Comparison of ENCODE assay signal across 12 mouse cellular contexts in the genomic region with DNA sequence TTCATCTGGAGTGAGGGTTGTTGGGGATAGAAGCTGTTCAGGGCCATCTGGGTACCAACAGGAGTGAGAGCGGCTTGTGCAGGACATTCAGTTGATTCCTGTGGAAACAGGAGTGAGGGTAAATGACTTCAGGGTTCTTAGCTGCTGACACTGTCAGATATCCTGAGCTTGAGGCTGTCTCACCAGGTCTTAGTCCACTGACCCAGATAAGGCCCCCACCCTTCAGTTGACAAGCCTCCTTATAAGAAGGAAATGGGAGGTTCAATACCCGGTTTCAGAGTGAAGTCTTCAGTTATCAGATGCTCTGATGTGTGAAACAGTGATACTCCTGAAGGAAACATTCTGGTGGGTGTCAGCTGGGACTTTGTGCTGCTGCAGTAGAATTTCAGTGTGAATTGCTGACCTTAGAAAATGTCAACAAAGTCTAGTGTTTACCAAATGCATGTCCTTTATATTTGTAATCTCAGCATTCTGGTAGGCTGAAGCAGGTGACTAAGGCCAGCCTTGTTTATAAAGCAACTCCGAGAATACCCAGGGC. TPM values are rescaled to one million over a fixed set of nuclear protein-coding genes. Genes with fewer than 3 reads are reported as not detected.
DNase-seq lines count a peak whose midpoint lies in the region; ATAC-seq and TF ChIP-seq lines count a peak whose summit lies in the region.
"Had no signal": no experiment of that assay in that cellular context is flagged by ENCODE, and none has a peak within 500 bp of the region (broad histone marks: within the 10 kb centered on the region; RNA-seq: fewer than 3 reads in every experiment).

No protein-coding gene starts in this region.

- H3K4me3 ChIP-seq in heart, embryonic 15.5 days = peak overlapping the region; percentile 95; the same call in 1 of the 2 replicates
- H3K4me3 ChIP-seq in stomach, embryonic 14.5 days (ENCODE audit: low read depth, low read length) = 0 out of 2 replicates have a peak overlapping the region, but pooled peaks have one; percentile 89
- H3K4me3 ChIP-seq in stomach, postnatal 0 days (ENCODE audit: low read depth, low read length) = no peak overlapping the region
- H3K4me3 ChIP-seq in liver, embryonic 12.5 days = peak overlapping the region; percentile 87

- no peak overlapping the region for H3K4me2 ChIP-seq in heart, embryonic 15.5 days
- no peak overlapping the region for H3K4me2 ChIP-seq in stomach, embryonic 14.5 days (replicated peaks; ENCODE audit: low read depth, low read length)
- H3K4me2 ChIP-seq in stomach, postnatal 0 days (replicated peaks; ENCODE audit: low read depth) = no peak overlapping the region
- H3K4me2 ChIP-seq in liver, embryonic 12.5 days = peak overlapping the region; percentile 83

- H3K9ac ChIP-seq in heart, embryonic 15.5 days = no peak overlapping the region
- no peak overlapping the region for H3K9ac ChIP-seq in stomach, embryonic 14.5 days (replicated peaks; ENCODE audit: low read depth, low read length)
- H3K9ac ChIP-seq in stomach, postnatal 0 days (ENCODE audit: low read length) = no peak overlapping the region
- H3K9ac ChIP-seq in liver, embryonic 12.5 days = peak overlapping the region; percentile 94

- WGBS in heart, embryonic 15.5 days = 75% methylated on average over 3 of the region's 3 CpGs
- WGBS in stomach, embryonic 14.5 days = 74% methylated on average over 3 of the region's 3 CpGs
- 57% methylated on average over 3 of the region's 3 CpGs for WGBS in stomach, postnatal 0 days
- WGBS in liver, embryonic 12.5 days (ENCODE audit: insufficient replicate concordance) = 55% methylated on average over 3 of the region's 3 CpGs

- H3K4me1 ChIP-seq in heart, embryonic 15.5 days (replicated peaks) = peaks cover 10% of the 10 kb centered on the region
- 0 out of 2 replicates have a peak, but pooled peaks cover 10% of the 10 kb centered on the region for H3K4me1 ChIP-seq in stomach, embryonic 14.5 days (ENCODE audit: control insufficient read depth, insufficient read depth, low read length)
- H3K4me1 ChIP-seq in stomach, postnatal 0 days (replicated peaks; ENCODE audit: control insufficient read depth, insufficient read depth) = 0 out of 2 replicates have a peak, but pooled peaks cover 4% of the 10 kb centered on the region
- H3K4me1 ChIP-seq in liver, embryonic 12.5 days = peaks cover 40% of the 10 kb centered on the region

- ATAC-seq in heart, embryonic 15.5 days (replicated peaks; ENCODE audit: insufficient number of reproducible peaks, insufficient read depth, low FRiP score, low read depth) = no peak
- ATAC-seq in stomach, embryonic 14.5 days (ENCODE audit: insufficient number of reproducible peaks, insufficient read depth, low FRiP score, low read depth) = no peak
- ATAC-seq in stomach, postnatal 0 days (ENCODE audit: low FRiP score, low TSS enrichment) = no peak
- ATAC-seq in liver, embryonic 12.5 days = no peak
- ATAC-seq in inflammation-experienced regulatory T-cells, adult 6 months = no peak
- no peak for ATAC-seq in cerebellum, adult (ENCODE audit: insufficient number of reproducible peaks, low FRiP score, low TSS enrichment)

- H3K36me3 ChIP-seq in heart, embryonic 15.5 days = peaks cover 40% of the 10 kb centered on the region
- peaks cover 36% of the 10 kb centered on the region for H3K36me3 ChIP-seq in stomach, embryonic 14.5 days (ENCODE audit: control insufficient read depth, insufficient read depth, low read length)
- peaks cover 11% of the 10 kb centered on the region; the same call in 1 of the 2 replicates for H3K36me3 ChIP-seq in stomach, postnatal 0 days (ENCODE audit: control insufficient read depth, insufficient read depth, low read length)
- H3K36me3 ChIP-seq in liver, embryonic 12.5 days = peaks cover 49% of the 10 kb centered on the region

- no peak for DNase-seq in heart, adult 8-10 months (ENCODE audit: low spot score)
- no peak for DNase-seq in stomach, postnatal 0 days (ENCODE audit: low spot score)
- no peak for DNase-seq in ovary, postnatal 36 days (ENCODE audit: low spot score)
- DNase-seq: adrenal gland, postnatal 10 days; cerebellum, postnatal 36 days; heart, postnatal 4 days; layer of hippocampus, postnatal 36 days had no signal

- no peaks in the 10 kb centered on the region for H3K27me3 ChIP-seq in heart, embryonic 15.5 days
- H3K27me3 ChIP-seq in stomach, embryonic 14.5 days (ENCODE audit: control insufficient read depth, insufficient read depth, low read length) = no peaks in the 10 kb centered on the region
- H3K27me3 ChIP-seq in stomach, postnatal 0 days (ENCODE audit: control insufficient read depth, insufficient read depth, low read length) = no peaks in the 10 kb centered on the region
- H3K27me3 ChIP-seq in liver, embryonic 12.5 days (replicated peaks) = no peaks in the 10 kb centered on the region

- no peaks in the 10 kb centered on the region for H3K9me3 ChIP-seq in heart, embryonic 15.5 days (replicated peaks)
- no peaks in the 10 kb centered on the region for H3K9me3 ChIP-seq in stomach, embryonic 14.5 days (ENCODE audit: control insufficient read depth, low read depth, low read length)
- H3K9me3 ChIP-seq in stomach, postnatal 0 days (ENCODE audit: control insufficient read depth, low read length) = no peaks in the 10 kb centered on the region
- H3K9me3 ChIP-seq in liver, embryonic 12.5 days (replicated peaks) = no peaks in the 10 kb centered on the region

- H3K27ac ChIP-seq in heart, embryonic 15.5 days = no peak overlapping the region
- H3K27ac ChIP-seq in stomach, embryonic 14.5 days (ENCODE audit: low read length) = no peak overlapping the region
- H3K27ac ChIP-seq in stomach, postnatal 0 days (replicated peaks) = no peak overlapping the region
- peak overlapping the region; percentile 96 for H3K27ac ChIP-seq in liver, embryonic 12.5 days

- TF ChIP-seq CTCF in stomach, postnatal 0 days (IDR thresholded peaks at IDR 0.05; ENCODE audit: low read depth) = no peak

- TF ChIP-seq EP300 in stomach, postnatal 0 days (optimal IDR thresholded peaks at IDR 0.05) = no peak

RNA-seq across cellular contexts. Expression of gene Rpl28, which starts 2.0 kb away (rescaled TPM):
- 197 and 209 TPM in 2 replicates for polyA plus RNA-seq in heart, embryonic 15.5 days (2015; fragmentation: Nextera tagmentation; extraction: Ambion mirVana)
- total RNA-seq in heart, adult 8-10 months (2022) = 100 to 1,000 TPM; 453 to 560 (median 508) TPM
- 301 and 312 TPM in 2 replicates for polyA plus RNA-seq in stomach, embryonic 14.5 days (2014; fragmentation: Nextera tagmentation; extraction: Ambion mirVana)
- 322 and 359 TPM in 2 replicates for polyA plus RNA-seq in stomach, postnatal 0 days (2015; fragmentation: Nextera tagmentation; extraction: Ambion mirVana)
- polyA plus RNA-seq in liver, embryonic 12.5 days (2016; fragmentation: Nextera tagmentation; extraction: Ambion mirVana) = 397 and 413 TPM in 2 replicates
- 100 to 1,000 TPM; 324 to 638 (median 419) TPM for polyA plus RNA-seq in inflammation-experienced regulatory T-cells, adult 6 months (2017; shearing (Covaris generic))

RNA-seq across cellular contexts. Expression of gene Tmem238, which starts 5.2 kb away (rescaled TPM):
- 4.2 and 5.0 TPM in 2 replicates for polyA plus RNA-seq in heart, embryonic 15.5 days (2015; fragmentation: Nextera tagmentation; extraction: Ambion mirVana)
- total RNA-seq in heart, adult 8-10 months (2022) = 1 to 10 TPM; 2.2 to 5.5 (median 5.0) TPM
- 8.7 and 10.6 TPM in 2 replicates for polyA plus RNA-seq in stomach, embryonic 14.5 days (2014; fragmentation: Nextera tagmentation; extraction: Ambion mirVana)
- 69.0 and 70.7 TPM in 2 replicates for polyA plus RNA-seq in stomach, postnatal 0 days (2015; fragmentation: Nextera tagmentation; extraction: Ambion mirVana)
- 18.9 and 19.2 TPM in 2 replicates for polyA plus RNA-seq in liver, embryonic 12.5 days (2016; fragmentation: Nextera tagmentation; extraction: Ambion mirVana)
- polyA plus RNA-seq in inflammation-experienced regulatory T-cells, adult 6 months (2017; shearing (Covaris generic)) = under 1 TPM in 1 of 3 experiments, not detected in 2; 0.90 TPM

RNA-seq across cellular contexts. Expression of gene Tmem190, which starts 12.0 kb away (rescaled TPM):
- 0.25 TPM in 1 of 2 replicates, not detected in the other for polyA plus RNA-seq in heart, embryonic 15.5 days (2015; fragmentation: Nextera tagmentation; extraction: Ambion mirVana)
- total RNA-seq in heart, adult 8-10 months (2022) = not detected
- polyA plus RNA-seq in stomach, embryonic 14.5 days (2014; fragmentation: Nextera tagmentation; extraction: Ambion mirVana) = 0.55 TPM in 1 of 2 replicates, not detected in the other
- 0.42 and 0.80 TPM in 2 replicates for polyA plus RNA-seq in stomach, postnatal 0 days (2015; fragmentation: Nextera tagmentation; extraction: Ambion mirVana)
- polyA plus RNA-seq in liver, embryonic 12.5 days (2016; fragmentation: Nextera tagmentation; extraction: Ambion mirVana) = 0.46 TPM in 1 of 2 replicates, not detected in the other
- polyA plus RNA-seq in inflammation-experienced regulatory T-cells, adult 6 months (2017; shearing (Covaris generic)) = not detected
- total RNA-seq: adrenal gland, postnatal 10 days; heart, postnatal 4 days; layer of hippocampus, postnatal 36 days had no signal

RNA-seq across cellular contexts. Expression of gene Il11, which starts 12.0 kb away (rescaled TPM):
- 0.06 TPM in 1 of 2 replicates, not detected in the other for polyA plus RNA-seq in heart, embryonic 15.5 days (2015; fragmentation: Nextera tagmentation; extraction: Ambion mirVana)
- under 1 TPM in 1 of 4 experiments, not detected in 3; 0.19 TPM for total RNA-seq in heart, adult 8-10 months (2022)
- 0.17 and 0.27 TPM in 2 replicates for polyA plus RNA-seq in stomach, embryonic 14.5 days (2014; fragmentation: Nextera tagmentation; extraction: Ambion mirVana)
- polyA plus RNA-seq in stomach, postnatal 0 days (2015; fragmentation: Nextera tagmentation; extraction: Ambion mirVana) = 0.42 and 0.65 TPM in 2 replicates
- polyA plus RNA-seq in liver, embryonic 12.5 days (2016; fragmentation: Nextera tagmentation; extraction: Ambion mirVana) = 0.06 TPM in 1 of 2 replicates, not detected in the other
- not detected for polyA plus RNA-seq in inflammation-experienced regulatory T-cells, adult 6 months (2017; shearing (Covaris generic))

RNA-seq across cellular contexts. Expression of gene Ube2s, which starts 17.7 kb away (rescaled TPM):
- polyA plus RNA-seq in heart, embryonic 15.5 days (2015; fragmentation: Nextera tagmentation; extraction: Ambion mirVana) = 283 and 347 TPM in 2 replicates
- total RNA-seq in heart, adult 8-10 months (2022) = 100 to 1,000 TPM in 1 of 4 experiments, 10 to 100 TPM in 3; 76.2 to 103 (median 88.7) TPM
- 318 and 349 TPM in 2 replicates for polyA plus RNA-seq in stomach, embryonic 14.5 days (2014; fragmentation: Nextera tagmentation; extraction: Ambion mirVana)
- polyA plus RNA-seq in stomach, postnatal 0 days (2015; fragmentation: Nextera tagmentation; extraction: Ambion mirVana) = 95.5 and 111 TPM in 2 replicates
- polyA plus RNA-seq in liver, embryonic 12.5 days (2016; fragmentation: Nextera tagmentation; extraction: Ambion mirVana) = 353 and 370 TPM in 2 replicates
- 10 to 100 TPM; 13.2 to 64.5 (median 31.1) TPM for polyA plus RNA-seq in inflammation-experienced regulatory T-cells, adult 6 months (2017; shearing (Covaris generic))
